Mouse (Mus musculus) CD8-positive naive resting alpha-beta T cell, adult 2 months (primary cell): ENCODE results near the gene Ccdc141.
"Not testable (repeated sequence)": the region's sequence is repeated elsewhere in the genome, so short reads cannot be mapped to it uniquely, and the experiment has no call there.

Experiments
- DNase-seq, 2 experiments: peaks; one replicate each; pipeline ENCODE4 v3.0.0; 2022; ENCODE audit warnings: low read depth in 2 of 2, low spot score in 2 of 2

Gene Ccdc141

GRCm38 (mm10) chr2:77073930-77074329 is 96.5 kb downstream of the Ccdc141 start:
- no peak for DNase-seq

DNA sequence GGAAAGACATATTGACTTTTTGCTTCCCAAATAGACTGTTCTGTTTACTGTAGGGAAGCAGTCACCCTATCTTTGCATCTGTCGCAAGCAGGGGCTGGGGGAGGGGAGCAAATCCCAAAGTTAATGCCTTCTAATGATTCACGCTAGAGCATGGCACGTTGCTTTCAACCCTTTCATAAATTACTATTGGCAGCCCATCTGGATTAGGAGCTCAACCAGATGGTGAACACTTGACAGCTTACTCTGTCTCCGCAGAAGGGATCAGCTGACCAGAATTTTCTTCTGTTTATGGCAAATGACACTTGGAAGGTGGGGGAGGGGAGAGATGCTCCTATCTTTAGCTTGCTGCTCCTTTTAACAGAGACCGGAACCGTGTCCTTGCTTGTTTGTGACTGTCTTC is 105.1 kb downstream of the Ccdc141 start:
- no peak for DNase-seq

DNA sequence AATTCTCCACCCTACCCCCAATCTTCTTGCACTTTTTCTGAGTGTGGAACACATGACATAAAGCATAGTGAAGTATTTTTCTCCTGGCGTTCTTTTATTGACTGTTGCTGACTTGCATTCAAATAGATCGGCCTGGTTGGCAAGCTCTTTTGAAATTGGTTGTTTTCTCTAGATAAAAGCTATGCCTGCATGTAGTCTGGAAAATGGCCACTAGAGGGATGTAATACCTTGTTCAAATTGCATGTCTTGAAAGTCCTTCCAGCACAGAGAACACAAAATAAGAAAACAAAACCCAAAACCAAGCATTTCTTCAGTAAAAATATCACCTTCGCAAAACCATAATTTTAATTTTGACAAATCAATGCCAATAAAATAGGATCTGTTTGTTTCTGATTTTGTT is 108.6 kb downstream of the Ccdc141 start:
- no peak for DNase-seq

GRCm38 (mm10) chr2:77059596-77059995 is 110.8 kb downstream of the Ccdc141 start:
- DNase-seq = no peak

- no peak for DNase-seq
Observed at GRCm38 (mm10) chr2:77056367-77056766, 114.1 kb downstream of the Ccdc141 start.

GRCm38 (mm10) chr2:77042912-77043311 is 127.5 kb downstream of the Ccdc141 start:
- DNase-seq = no peak

DNA sequence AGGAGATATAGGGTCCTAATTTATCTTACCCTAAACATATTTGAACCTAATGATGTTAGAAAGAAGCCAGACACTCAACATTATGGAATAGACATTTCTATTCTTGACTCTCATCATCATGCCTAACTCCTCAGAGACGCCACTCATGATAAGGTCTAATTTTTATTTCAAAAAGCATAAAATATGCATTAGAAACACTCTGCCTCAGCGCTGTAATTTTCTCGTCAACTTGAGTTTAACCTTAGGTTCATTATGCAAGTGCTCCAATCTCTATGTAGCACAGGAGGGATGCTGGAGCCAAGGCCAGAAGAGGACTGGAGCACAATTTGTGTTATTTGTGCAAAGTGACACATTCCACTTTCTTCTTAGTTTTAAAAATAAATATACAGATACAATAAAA is 130.8 kb downstream of the Ccdc141 start:
- DNase-seq = no peak

DNA sequence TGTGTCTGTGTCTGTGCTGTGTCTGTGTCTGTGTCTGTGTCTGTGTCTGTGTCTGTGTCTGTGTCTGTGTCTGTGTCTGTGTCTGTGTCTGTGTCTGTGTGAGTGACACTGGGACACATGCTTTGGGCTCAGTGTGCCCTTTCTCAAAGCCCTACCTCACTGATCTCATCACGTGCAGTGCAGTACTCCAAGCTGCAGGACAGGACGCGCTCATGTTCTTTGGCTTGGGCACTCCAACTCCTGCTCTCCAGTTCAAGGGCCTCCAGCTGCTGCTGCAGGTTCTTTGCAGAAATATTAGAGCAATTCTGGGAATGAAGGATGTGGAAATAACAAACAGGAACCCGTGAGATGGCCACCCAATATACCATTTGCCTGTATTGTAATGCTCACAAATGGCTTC is 131.2 kb downstream of the Ccdc141 start:
- no peak for DNase-seq

- DNase-seq = no peak
Observed at GRCm38 (mm10) chr2:77037211-77037610, 133.2 kb downstream of the Ccdc141 start.

GRCm38 (mm10) chr2:77034112-77034511 is 136.3 kb downstream of the Ccdc141 start:
- no peak for DNase-seq

- DNase-seq = no peak
Observed at GRCm38 (mm10) chr2:77033322-77034060, 136.9 kb downstream of the Ccdc141 start.

DNA sequence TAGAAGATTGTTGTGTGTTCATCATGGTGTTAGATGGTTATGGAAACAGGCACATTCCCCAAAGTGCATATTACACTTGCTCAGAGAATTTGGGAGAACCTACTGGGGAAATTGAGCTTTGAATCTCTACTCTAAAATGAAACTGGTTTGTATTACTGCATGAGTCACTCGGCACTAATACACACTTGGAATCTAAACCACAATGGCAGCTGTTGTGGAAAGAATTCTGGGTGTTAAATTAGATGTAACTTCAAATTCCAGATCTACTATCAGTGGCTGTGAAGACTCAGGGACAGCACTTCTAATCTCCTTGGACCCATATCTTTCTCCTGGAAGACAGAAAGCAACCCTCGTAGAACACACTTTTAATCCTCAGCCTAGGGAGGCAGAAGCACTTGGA is 149.8 kb downstream of the Ccdc141 start:
- DNase-seq = no peak

GRCm38 (mm10) chr2:77017735-77018134 is 152.7 kb downstream of the Ccdc141 start:
- DNase-seq = no peak

- not testable (repeated sequence) for DNase-seq
Observed at GRCm38 (mm10) chr2:77013449-77013848, 157.0 kb downstream of the Ccdc141 start.

DNA sequence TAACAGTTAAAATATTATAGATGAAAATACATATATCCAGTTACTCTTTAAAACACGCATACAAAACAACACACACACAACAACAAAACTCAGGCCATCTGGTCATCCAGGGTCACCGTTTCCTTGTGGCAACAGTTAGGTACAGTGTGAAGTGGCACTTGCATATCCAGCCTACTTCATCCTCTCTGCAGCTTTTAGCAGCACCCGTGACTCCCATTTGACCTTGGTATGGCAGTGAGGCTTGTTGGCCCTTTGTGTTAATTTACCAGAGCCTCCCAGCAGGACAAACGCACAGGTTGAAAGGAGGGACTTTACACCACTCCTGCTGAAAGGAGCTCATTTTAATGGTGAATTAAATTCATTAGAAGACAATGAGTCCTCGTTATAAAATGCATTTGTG is 158.5 kb downstream of the Ccdc141 start:
- DNase-seq = no peak

DNA sequence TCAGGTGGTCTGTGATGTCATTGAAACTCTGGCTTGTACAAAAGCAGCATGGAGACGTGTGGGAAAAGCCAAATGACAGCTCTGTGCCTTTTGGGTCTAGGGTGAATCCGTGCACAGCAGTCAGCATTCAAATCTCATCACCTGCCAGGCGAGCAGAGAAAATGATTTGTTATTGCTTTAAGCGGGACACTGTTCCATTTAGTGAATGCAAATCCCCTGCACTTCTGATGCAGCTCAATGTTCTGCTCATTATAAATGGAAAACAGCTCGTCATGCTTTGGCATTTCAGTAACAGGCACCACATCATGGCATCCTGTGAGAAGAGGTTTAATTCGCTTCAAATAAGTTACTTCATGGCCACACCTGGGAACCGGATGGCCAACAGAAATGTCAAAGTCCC is 163.4 kb downstream of the Ccdc141 start:
- DNase-seq = no peak

DNA sequence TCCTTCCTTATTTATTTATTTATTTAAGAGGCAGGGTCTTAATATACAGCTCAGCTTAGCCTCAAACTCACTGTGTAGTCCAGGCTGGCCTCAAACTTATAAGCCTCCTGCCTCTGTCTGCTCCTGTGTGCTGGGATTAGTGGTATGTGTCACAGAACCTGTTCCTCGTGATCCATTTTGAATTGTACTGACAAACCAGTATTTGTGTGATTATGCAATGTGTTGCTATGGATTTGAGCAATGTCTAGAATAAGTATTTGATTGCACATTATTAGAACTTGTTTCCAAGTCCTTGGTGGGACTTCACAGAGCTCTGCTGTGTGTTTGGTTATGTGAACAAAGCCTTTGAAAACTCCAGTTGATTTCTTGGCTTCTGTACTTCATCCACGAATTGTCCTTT is 167.3 kb downstream of the Ccdc141 start:
- DNase-seq = no peak

- no peak for DNase-seq
Observed at GRCm38 (mm10) chr2:76998351-76998750, 172.1 kb downstream of the Ccdc141 start.

GRCm38 (mm10) chr2:76992493-76993201 is 177.8 kb downstream of the Ccdc141 start:
- no peak for DNase-seq

GRCm38 (mm10) chr2:76987317-76987716 is 183.1 kb downstream of the Ccdc141 start:
- no peak for DNase-seq

DNA sequence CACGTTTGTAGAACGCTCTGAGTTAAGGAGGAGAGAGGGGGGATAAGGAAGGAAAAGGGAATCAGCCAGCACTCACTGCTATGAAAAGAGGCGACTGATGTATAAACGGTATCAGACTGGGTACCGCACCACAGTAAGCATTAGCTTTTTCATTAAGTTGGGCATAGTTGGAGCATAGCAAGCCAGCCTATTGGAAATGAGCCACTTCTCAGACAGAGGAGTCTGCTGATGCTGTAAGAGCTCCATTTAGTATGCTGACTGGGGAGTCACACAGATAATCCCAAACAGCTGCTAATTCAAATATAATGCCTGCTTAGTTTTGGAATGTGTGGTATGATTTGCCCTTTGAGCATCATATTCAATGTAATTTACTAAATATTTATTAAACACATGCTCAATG is 186.1 kb downstream of the Ccdc141 start:
- no peak for DNase-seq

GRCm38 (mm10) chr2:76983601-76984000 is 186.8 kb downstream of the Ccdc141 start:
- DNase-seq = no peak
